Mouse (Mus musculus) liver, adult 2 months (tissue): ENCODE data around the gene Eif2ak4.

Experiments
- CTCF ChIP-seq: fragments of 200-500 bp; IDR thresholded peaks from 2 replicates; pipeline ENCODE4 v1.5.1; 2011; ENCODE audit warnings: low read depth, low read length, control low read depth
- POLR2A ChIP-seq: fragments of 200-500 bp; IDR thresholded peaks from 2 replicates; pipeline ENCODE4 v1.6.1; 2011; ENCODE audit warnings: low read length, control low read depth; ENCODE audit not compliant: insufficient read depth; ENCODE audit errors: extremely low read depth

- TF ChIP-seq POLR2A = no peak
- no peak for TF ChIP-seq CTCF
Observed at GRCm38 (mm10) chr2:118510447-118511310, 122.3 kb downstream of the Eif2ak4 start.
